Mouse (Mus musculus): ENCODE data around the gene Dcakd. TPM values are rescaled to one million over a fixed set of nuclear protein-coding genes. Genes with fewer than 3 reads are reported as not detected.

Gene Dcakd
- total RNA-seq, 4 experiments from 2014 or later, result 55.2 to 71.2 (median 63.6) TPM

- DNase-seq (ENCODE audit: low spot score in 2 of 2), result no peak
These were observed 21.5 kb upstream of the Dcakd start for GRCm38 (mm10) chr11:103049611-103050010.

- DNase-seq (ENCODE audit: low spot score in 2 of 2), result no peak
These were observed 18.2 kb upstream of the Dcakd start for GRCm38 (mm10) chr11:103046286-103046685.

GRCm38 (mm10) chr11:103043982-103044381 is 15.8 kb upstream of the Dcakd start:
- DNase-seq (ENCODE audit: low spot score in 2 of 2), result no peak

GRCm38 (mm10) chr11:103042828-103043227 is 14.7 kb upstream of the Dcakd start:
- DNase-seq (ENCODE audit: low spot score in 2 of 2), result no peak

GRCm38 (mm10) chr11:103038037-103038436 is 9.9 kb upstream of the Dcakd start:
- no peak for DNase-seq (ENCODE audit: low spot score in 2 of 2)

- DNase-seq (ENCODE audit: low spot score in 2 of 2), result no peak
These were observed 8.8 kb upstream of the Dcakd start for GRCm38 (mm10) chr11:103036881-103037465.

GRCm38 (mm10) chr11:103035007-103035406 is 6.9 kb upstream of the Dcakd start:
- no peak for DNase-seq (ENCODE audit: low spot score in 2 of 2)

- peak in 1 of 2 experiments; percentile 62 for DNase-seq (ENCODE audit: low spot score in 2 of 2)
These were observed 4.9 kb upstream of the Dcakd start for GRCm38 (mm10) chr11:103033030-103033429.

- DNase-seq (ENCODE audit: low spot score in 2 of 2), result no peak
These were observed 460 bp downstream of the Dcakd start for GRCm38 (mm10) chr11:103027570-103028175.

- DNase-seq (ENCODE audit: low spot score in 2 of 2), result no peak
These were observed 1.2 kb downstream of the Dcakd start for GRCm38 (mm10) chr11:103026901-103027300.

- no peak for DNase-seq (ENCODE audit: low spot score in 2 of 2)
These were observed 4.2 kb downstream of the Dcakd start for GRCm38 (mm10) chr11:103023974-103024373.

- no peak for DNase-seq (ENCODE audit: low spot score in 2 of 2)
These were observed 7.3 kb downstream of the Dcakd start for GRCm38 (mm10) chr11:103020713-103021335.

- DNase-seq (ENCODE audit: low spot score in 2 of 2), result no peak
These were observed 8.8 kb downstream of the Dcakd start for GRCm38 (mm10) chr11:103019325-103019724.

GRCm38 (mm10) chr11:103018860-103019259 is 9.3 kb downstream of the Dcakd start:
- no peak for DNase-seq (ENCODE audit: low spot score in 2 of 2)

GRCm38 (mm10) chr11:103017661-103018060 is 10.5 kb downstream of the Dcakd start:
- DNase-seq (ENCODE audit: low spot score in 2 of 2), result no peak

GRCm38 (mm10) chr11:103016930-103017329 is 11.2 kb downstream of the Dcakd start:
- peak; percentile 92 to 96 for DNase-seq (ENCODE audit: low spot score in 2 of 2)

GRCm38 (mm10) chr11:103015881-103016825 is 12.0 kb downstream of the Dcakd start:
- DNase-seq (ENCODE audit: low spot score in 2 of 2), result no peak

- no peak for DNase-seq (ENCODE audit: low spot score in 2 of 2)
These were observed 17.0 kb downstream of the Dcakd start for GRCm38 (mm10) chr11:103011206-103011497.

- no peak for DNase-seq (ENCODE audit: low spot score in 2 of 2)
These were observed 17.5 kb downstream of the Dcakd start for GRCm38 (mm10) chr11:103010454-103011205.

GRCm38 (mm10) chr11:103009208-103009607 is 18.9 kb downstream of the Dcakd start:
- DNase-seq (ENCODE audit: low spot score in 2 of 2), result no peak

GRCm38 (mm10) chr11:103008558-103008957 is 19.6 kb downstream of the Dcakd start:
- DNase-seq (ENCODE audit: low spot score in 2 of 2), result no peak

Data from layer of hippocampus, adult 8-10 months (tissue).